Mouse (Mus musculus) thymus, postnatal 36 days (tissue): Measurements from ENCODE around the gene CN725425.
A peak's percentile ranks its signal among the peaks of the same experiment; 100 is the strongest.

ENCODE experiments used
- DNase-seq, 2 experiments: peaks; one replicate each; pipeline ENCODE4 v3.0.0; 2022; ENCODE audit warnings: mixed read lengths in 2 of 2

The CN725425 gene

GRCm38 (mm10) chr15:91199256-91199905 lies at the start of gene CN725425:
Gene CN725425, plus strand, starts transcription at chr15:91199494.
- no peak for DNase-seq

- DNase-seq, result no peak
These were observed 46.7 kb upstream of the CN725425 start for GRCm38 (mm10) chr15:91152592-91152991.

GRCm38 (mm10) chr15:91153311-91153710 lies 46.0 kb upstream of the CN725425 start:
- no peak for DNase-seq

GRCm38 (mm10) chr15:91161153-91161552 lies 38.1 kb upstream of the CN725425 start:
- DNase-seq, result no peak

GRCm38 (mm10) chr15:91163454-91163853 lies 35.8 kb upstream of the CN725425 start:
- DNase-seq, result no peak

GRCm38 (mm10) chr15:91165021-91165420 lies 34.3 kb upstream of the CN725425 start:
- no peak for DNase-seq

GRCm38 (mm10) chr15:91167850-91168562 lies 31.3 kb upstream of the CN725425 start:
- DNase-seq, result no peak

- DNase-seq, result no peak
These were observed 28.5 kb upstream of the CN725425 start for GRCm38 (mm10) chr15:91170602-91171328.

GRCm38 (mm10) chr15:91171332-91171731 lies 28.0 kb upstream of the CN725425 start:
- no peak for DNase-seq

GRCm38 (mm10) chr15:91172193-91172592 lies 27.1 kb upstream of the CN725425 start:
- DNase-seq, result no peak

GRCm38 (mm10) chr15:91178656-91179314 lies 20.5 kb upstream of the CN725425 start:
- DNase-seq, result no peak

- no peak for DNase-seq
These were observed 19.2 kb upstream of the CN725425 start for GRCm38 (mm10) chr15:91179911-91180622.

GRCm38 (mm10) chr15:91186358-91186757 lies 12.9 kb upstream of the CN725425 start:
- DNase-seq, result no peak

- no peak for DNase-seq
These were observed 9.3 kb upstream of the CN725425 start for GRCm38 (mm10) chr15:91190026-91190425.

- DNase-seq, result no peak
These were observed 8.6 kb upstream of the CN725425 start for GRCm38 (mm10) chr15:91190519-91191207.

GRCm38 (mm10) chr15:91191412-91192222 lies 7.7 kb upstream of the CN725425 start, which contains the start of gene Abcd2:
Gene Abcd2, minus strand, starts transcription at chr15:91191799.
- DNase-seq, result peak; percentile 6 to 23

GRCm38 (mm10) chr15:91192223-91192598 lies 7.1 kb upstream of the CN725425 start:
- DNase-seq, result no peak

GRCm38 (mm10) chr15:91200833-91201232 lies 1.5 kb downstream of the CN725425 start:
- no peak for DNase-seq

- DNase-seq, result no peak
These were observed 3.2 kb downstream of the CN725425 start for GRCm38 (mm10) chr15:91202486-91202885.

GRCm38 (mm10) chr15:91203521-91203920 lies 4.2 kb downstream of the CN725425 start:
- no peak for DNase-seq

- no peak for DNase-seq
These were observed 7.2 kb downstream of the CN725425 start for GRCm38 (mm10) chr15:91206518-91206917.
